Mouse (Mus musculus) thymus, postnatal 14 days (tissue): ENCODE data around the gene Olfr918.

Experiments used
- DNase-seq: peaks from one replicate; pipeline ENCODE4 v3.0.0; 2021

Olfr918 gene

GRCm38 (mm10) chr9:38674501-38674900 lies at the start of gene Olfr918:
Gene Olfr918, minus strand, starts transcription at chr9:38674601.
- no peak for DNase-seq

GRCm38 (mm10) chr9:38724044-38724443 lies 49.6 kb upstream of the Olfr918 start:
- DNase-seq = no peak

GRCm38 (mm10) chr9:38718927-38719441 lies 44.6 kb upstream of the Olfr918 start:
- DNase-seq = no peak

- DNase-seq = no peak
These were observed 43.7 kb upstream of the Olfr918 start, which contains the start of gene Vwa5a for GRCm38 (mm10) chr9:38718102-38718501. Gene Vwa5a, plus strand, starts transcription at chr9:38718268.

GRCm38 (mm10) chr9:38672887-38673286 lies 1.5 kb downstream of the Olfr918 start:
- DNase-seq = no peak

GRCm38 (mm10) chr9:38665742-38666141 lies 8.7 kb downstream of the Olfr918 start, which contains the start of gene Olfr917:
Gene Olfr917, minus strand, starts transcription at chr9:38665842.
- no peak for DNase-seq

- no peak for DNase-seq
These were observed 14.6 kb downstream of the Olfr918 start, which contains the start of gene Olfr916 for GRCm38 (mm10) chr9:38659775-38660174. Gene Olfr916, minus strand, starts transcription at chr9:38659875.

GRCm38 (mm10) chr9:38632406-38632805 lies 42.0 kb downstream of the Olfr918 start:
- DNase-seq = no peak
